Mouse (Mus musculus): ENCODE data around the gene Dalrd3.

Dalrd3 gene

DNA sequence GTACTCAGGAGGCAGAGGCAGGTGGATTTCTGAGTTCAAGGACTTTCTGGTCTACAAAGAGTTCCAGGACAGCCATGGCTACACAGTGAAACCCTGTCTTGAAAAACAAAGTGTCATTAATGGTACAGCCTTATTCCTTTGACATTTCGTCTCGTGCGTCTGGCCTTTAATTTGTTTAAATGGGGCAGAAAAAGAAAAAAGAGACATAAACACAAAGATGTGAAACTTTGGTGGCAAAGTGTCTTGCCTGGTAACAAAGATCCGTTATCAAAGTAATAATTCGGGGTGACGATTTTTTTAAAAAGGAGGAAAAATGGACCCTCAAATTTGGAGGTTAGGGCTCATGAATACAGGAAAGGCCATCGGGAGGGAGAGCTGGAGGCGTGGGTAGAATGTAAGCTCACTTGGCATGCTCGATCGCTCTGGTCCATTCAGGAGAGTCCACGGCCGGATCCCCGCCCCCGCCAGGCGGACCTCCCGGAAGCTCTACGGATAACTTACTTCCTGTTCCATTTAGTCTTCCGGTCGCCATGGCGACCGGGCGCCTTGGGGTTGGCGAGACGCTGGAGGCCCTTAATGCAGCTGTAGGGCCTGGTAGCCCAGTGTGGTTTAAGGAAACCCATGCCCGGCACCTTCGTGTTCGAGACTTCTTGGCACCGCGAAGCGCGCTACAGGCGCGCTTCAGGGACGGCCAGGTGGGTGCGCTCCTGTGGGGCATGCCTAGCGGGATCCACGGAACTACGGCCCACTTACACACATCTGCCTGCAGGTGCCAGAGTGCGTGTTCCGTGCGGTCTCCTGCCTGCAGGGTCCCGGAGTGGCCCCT is at the start of gene Dalrd3:
Gene Dalrd3 (plus strand): TSS at position 506 of the 826 bp plus-strand sequence.
- in situ Hi-C loops (cut with MboI, MseI), result loop anchor here (5.0 to 10.0 kb wide), 2 partner anchors 78 to 1305 kb away; partner anchors contain the start of genes Arih2 and Cdc25a

DNA sequence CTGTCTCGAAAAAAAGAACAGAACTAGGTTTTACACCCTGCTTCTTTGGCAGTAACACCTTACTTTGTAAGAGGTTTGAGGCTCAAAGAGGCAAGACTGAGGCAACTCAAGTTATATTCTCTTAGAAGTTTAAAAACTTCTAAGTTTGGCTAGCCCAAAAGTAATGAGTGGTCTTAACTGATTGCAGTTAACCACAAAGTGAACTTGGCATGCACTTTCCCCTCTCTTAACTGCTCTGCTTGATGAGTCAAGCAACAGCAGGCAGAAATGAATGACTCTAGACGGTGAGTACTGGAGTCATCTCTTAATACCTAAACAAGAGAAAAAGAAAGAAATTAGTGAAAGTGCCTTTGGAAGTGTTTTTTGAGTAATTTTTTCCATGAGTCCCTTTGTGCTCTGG is 48.1 kb upstream of the Dalrd3 start:
- in situ Hi-C loops (cut with MboI, MseI), result no loop called here

- in situ Hi-C loops (cut with MboI, MseI), result no loop called here
Observed at GRCm38 (mm10) chr9:108523341-108523740, 46.3 kb upstream of the Dalrd3 start.

GRCm38 (mm10) chr9:108525400-108525799 is 44.3 kb upstream of the Dalrd3 start:
- in situ Hi-C loops (cut with MboI, MseI), result loop anchor here (25.0 kb wide), 1 partner anchor 1187 kb away; the partner anchor contains the start of gene Fbxw18

- in situ Hi-C loops (cut with MboI, MseI), result loop anchor here (10.0 to 25.0 kb wide), 4 partner anchors 766 to 1686 kb away; partner anchors contain the start of gene Fbxw18
Observed at GRCm38 (mm10) chr9:108530954-108531353, 38.7 kb upstream of the Dalrd3 start.

GRCm38 (mm10) chr9:108531496-108531895 is 38.2 kb upstream of the Dalrd3 start:
- in situ Hi-C loops (cut with MboI, MseI), result loop anchor here (10.0 to 25.0 kb wide), 4 partner anchors 767 to 1687 kb away; partner anchors contain the start of gene Fbxw18

DNA sequence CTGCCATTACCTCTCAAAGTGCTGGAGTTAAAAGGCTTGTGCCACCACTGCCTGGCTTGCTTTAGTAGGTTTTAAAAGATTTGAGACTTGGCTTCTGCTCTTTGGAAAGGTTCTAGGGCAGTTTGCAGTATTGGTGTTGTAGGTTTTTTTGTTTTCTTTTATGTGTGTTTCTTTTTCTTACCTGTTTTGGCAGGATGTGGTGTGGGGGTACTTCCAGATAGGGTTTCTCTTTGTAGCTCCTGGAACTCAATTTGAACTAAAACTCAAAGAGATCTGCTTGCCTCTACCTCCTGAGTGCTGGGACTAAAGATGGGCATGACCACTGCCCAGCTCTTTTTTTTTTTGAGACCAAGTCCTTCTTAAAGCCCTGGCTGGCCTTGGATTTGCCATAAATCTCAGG is 28.8 kb upstream of the Dalrd3 start:
- in situ Hi-C loops (cut with MboI, MseI), result loop anchor here (5.0 to 25.0 kb wide), 2 partner anchors 164 to 1171 kb away; partner anchors contain the start of gene Fbxw18

DNA sequence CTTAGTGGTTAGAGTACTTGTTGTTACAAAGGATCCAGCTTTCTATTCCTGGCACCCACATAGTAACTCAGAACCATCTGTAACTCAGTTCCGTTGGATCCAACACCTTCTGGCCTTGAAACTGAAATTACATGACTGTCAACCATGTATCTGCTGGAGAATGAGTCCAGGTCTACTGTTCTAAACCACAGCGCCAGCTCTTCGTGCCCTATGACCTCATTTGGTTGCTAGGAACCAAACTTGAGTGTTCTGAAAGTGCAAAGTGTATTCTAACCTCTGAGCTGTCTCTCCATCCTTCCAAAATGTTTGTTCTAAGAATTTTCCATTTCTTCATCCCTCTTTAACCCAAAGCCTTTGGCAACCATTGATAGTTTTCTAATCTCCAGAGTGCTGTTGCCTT is 23.7 kb upstream of the Dalrd3 start:
- in situ Hi-C loops (cut with MboI, MseI), result loop anchor here (25.0 kb wide), 1 partner anchor 1166 kb away; the partner anchor contains the start of gene Fbxw18

DNA sequence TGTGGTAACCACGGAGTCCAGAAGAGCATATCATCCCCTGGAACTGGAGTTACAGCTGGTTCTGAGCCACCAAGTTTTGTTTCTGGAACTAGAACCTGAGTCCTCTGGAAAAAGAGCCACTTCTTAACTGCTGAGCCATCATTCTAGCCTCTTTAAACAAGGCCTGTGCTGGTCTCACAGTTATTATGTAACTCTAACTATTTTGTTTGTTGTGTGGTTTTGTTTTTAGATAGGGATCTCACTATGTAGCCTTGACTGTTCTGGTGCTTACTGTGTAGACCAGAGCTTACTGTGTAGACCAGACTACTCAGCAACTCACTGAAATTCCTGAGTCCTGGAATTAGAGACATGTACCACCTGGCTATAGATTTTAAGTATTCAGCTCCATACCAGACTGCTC is 22.8 kb upstream of the Dalrd3 start:
- in situ Hi-C loops (cut with MboI, MseI), result loop anchor here (25.0 kb wide), 1 partner anchor 1165 kb away; the partner anchor contains the start of gene Fbxw18

- in situ Hi-C loops (cut with MboI, MseI), result no loop called here
Observed at GRCm38 (mm10) chr9:108559169-108559568, 10.5 kb upstream of the Dalrd3 start.

DNA sequence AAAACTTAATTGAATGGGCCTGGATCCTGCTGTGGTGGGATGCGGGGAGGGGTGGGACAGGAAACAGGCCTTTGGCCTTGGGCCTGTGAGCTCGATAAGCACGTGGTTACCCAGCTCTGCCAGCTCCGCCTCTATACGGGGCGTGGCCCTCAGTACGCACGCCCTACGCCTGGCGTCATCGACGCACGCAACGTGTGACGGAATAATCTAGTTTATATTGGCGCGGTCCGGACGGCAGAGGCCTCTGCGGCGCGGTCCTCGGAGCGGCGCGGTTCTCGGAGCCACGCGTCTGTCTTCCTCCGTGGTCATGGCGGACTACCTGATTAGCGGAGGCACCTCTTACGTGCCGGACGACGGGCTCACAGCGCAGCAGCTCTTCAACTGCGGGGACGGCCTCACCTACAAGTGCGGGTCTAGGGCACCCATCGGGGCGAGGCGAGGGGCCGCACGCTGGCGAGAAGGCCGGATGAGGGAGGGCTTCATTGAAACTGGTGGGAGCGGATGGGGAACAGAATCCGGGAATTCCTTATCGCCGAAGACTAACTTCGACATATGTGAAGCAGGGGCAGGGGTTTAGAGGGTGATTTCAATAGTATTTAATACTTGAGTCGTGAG is 9.4 kb upstream of the Dalrd3 start, which contains the start of gene Impdh2:
Gene Impdh2 (plus strand): TSS at position 60 of the 615 bp plus-strand sequence.
- in situ Hi-C loops (cut with MboI, MseI), result loop anchor here (10.0 kb wide), 1 partner anchor 1314 kb away; the partner anchor contains the start of gene Cdc25a

DNA sequence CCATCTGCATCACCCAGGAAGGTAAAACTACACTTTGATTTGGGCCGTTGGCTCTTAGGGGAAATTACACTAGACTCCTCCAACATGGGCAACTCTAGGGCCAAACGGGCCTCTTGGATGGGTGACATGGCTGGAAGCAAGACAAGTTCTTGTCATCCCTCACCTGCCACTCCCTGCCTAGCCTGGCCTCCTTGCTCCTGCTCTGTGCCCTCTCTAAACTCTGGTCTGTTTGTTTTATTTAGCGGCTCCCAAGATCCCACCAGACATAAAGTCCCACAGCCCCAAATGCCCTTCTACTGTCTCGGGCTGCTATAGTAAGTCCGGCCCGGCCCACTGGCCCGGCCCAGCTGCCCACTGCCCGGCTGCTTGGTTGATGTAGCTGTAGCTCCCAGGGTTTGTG is 6.0 kb upstream of the Dalrd3 start:
- in situ Hi-C loops (cut with MboI, MseI), result loop anchor here (10.0 kb wide), 1 partner anchor 1311 kb away; the partner anchor contains the start of gene Cdc25a

GRCm38 (mm10) chr9:108564131-108564530 is 5.6 kb upstream of the Dalrd3 start:
- in situ Hi-C loops (cut with MboI, MseI), result loop anchor here (10.0 kb wide), 1 partner anchor 1311 kb away; the partner anchor contains the start of gene Cdc25a

- in situ Hi-C loops (cut with MboI, MseI), result loop anchor here (10.0 kb wide), 1 partner anchor 1309 kb away; the partner anchor contains the start of gene Cdc25a
Observed at GRCm38 (mm10) chr9:108565881-108566814, 3.5 kb upstream of the Dalrd3 start.

DNA sequence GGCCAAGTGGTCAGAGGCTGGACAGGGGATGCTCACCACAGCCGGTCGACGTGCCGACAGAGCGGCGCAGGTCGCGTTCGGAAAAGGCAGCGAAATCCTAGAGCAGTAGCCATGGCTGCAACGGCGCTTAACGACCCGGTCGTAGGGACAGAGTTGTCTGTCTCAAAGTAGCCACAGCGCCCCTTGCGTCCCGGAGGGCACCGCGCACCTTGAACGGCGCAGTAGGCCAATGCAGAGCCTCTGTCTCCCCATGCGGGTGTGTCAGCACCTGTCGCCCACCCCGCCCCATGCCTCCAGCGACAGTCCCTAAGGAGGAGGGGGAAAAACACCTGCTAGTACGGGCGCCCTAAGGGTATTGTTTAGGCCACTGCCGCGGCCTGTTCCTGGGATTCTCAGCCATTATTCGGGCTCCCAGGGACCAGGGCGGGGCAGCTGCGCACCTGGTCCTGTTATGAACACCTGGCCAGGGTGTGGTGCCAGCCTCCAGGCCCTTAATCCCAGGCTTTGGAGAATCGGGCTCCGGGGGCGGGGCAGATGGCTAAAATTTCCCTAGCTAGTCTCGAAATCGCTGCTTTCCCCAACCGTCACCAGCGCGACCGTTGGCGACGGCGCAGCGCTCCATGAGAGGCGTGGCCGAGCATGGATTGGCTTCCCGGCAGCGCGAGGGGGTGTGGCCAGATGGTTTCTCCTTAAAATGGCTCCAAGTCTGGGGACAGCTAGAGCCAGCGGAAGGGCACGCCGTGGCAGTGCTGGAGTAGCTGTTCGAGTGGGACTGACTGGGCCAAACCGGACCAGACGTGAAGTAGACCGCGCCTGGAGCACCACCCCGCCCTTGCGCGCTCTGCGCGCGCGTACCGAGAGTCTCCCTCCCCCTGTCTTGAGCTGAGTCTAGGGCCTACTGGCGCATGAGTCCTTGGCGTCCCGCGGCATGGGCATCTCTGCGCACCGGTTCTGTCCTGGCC is 2.6 kb upstream of the Dalrd3 start, which contains the start of gene Ndufaf3:
Gene Ndufaf3 (minus strand): TSS at position 620 of the 962 bp plus-strand sequence.
- in situ Hi-C loops (cut with MboI, MseI), result loop anchor here (10.0 kb wide), 1 partner anchor 1308 kb away; the partner anchor contains the start of gene Cdc25a

DNA sequence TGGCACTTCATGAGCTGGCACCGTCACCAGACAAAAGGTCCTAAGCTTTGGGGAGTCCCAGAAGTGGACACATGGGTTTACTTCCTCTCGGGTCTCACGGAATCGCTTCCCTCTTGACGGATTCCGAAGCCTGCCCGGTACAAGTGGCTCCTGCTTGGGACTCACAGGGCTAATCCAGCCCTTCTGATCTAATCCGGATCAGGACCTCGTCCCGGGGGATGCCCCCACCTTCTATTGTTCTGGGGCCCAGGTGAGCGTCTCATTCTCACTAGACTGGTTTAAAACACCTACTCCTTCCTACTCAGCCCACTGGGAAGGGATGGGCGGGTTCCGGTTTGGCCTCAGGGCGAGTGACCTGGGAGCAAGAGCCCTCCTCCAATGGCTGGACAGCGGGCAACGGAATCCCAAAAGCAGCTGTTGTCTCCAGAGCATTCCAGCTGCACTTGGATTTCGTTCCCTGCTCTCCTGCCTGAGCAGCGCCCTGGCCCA is 1.7 kb upstream of the Dalrd3 start:
- in situ Hi-C loops (cut with MboI, MseI), result loop anchor here (10.0 kb wide), 1 partner anchor 1307 kb away; the partner anchor contains the start of gene Cdc25a

- in situ Hi-C loops (cut with MboI, MseI), result loop anchor here (10.0 kb wide), 1 partner anchor 1306 kb away; the partner anchor contains the start of gene Cdc25a
Observed at GRCm38 (mm10) chr9:108568511-108568921, 1.2 kb upstream of the Dalrd3 start.

DNA sequence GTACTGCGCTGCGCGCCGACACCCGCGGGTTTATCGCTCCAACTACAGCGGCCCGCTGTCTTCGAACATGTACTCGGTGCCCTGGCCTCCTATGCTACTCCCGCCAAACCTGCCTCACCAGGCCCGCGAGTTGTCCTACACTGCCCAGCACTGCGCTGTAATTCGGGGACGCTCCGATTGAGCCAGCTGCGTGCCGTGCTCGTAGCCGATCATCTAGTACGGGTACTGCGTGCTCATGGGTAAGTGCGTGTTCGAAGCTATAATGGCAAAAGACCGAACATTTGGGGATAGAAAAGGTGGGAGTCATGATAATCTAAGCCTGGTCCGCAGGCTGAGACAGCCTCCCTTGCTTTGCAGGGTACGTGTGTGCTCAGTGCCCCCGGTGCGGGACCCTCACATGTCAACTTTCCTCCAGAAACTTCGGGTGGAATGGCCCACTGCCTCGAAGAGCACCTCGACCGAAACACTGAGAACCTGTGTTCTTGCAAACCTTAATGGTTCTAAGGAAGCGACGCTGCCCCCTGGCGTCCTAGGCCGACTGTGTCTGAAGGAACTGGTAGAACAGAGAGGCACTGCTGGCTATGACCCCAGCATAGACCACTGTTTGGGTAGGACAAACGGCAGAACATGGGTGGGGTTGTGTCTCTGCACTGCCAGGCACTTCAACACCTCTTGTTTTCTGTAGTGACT is 666 bp downstream of the Dalrd3 start:
- in situ Hi-C loops (cut with MboI, MseI), result loop anchor here (5.0 kb wide), 1 partner anchor 77 kb away; the partner anchor contains the start of gene Arih2

Data from T-helper 1 cell (primary cell).